Mouse (Mus musculus): ENCODE data around the gene Pdzk1. TPM values are rescaled to one million over a fixed set of nuclear protein-coding genes. Genes with fewer than 3 reads are reported as not detected.

Gene Pdzk1
- polyA plus RNA-seq, 1 experiment from 2014 or later = not detected

DNA sequence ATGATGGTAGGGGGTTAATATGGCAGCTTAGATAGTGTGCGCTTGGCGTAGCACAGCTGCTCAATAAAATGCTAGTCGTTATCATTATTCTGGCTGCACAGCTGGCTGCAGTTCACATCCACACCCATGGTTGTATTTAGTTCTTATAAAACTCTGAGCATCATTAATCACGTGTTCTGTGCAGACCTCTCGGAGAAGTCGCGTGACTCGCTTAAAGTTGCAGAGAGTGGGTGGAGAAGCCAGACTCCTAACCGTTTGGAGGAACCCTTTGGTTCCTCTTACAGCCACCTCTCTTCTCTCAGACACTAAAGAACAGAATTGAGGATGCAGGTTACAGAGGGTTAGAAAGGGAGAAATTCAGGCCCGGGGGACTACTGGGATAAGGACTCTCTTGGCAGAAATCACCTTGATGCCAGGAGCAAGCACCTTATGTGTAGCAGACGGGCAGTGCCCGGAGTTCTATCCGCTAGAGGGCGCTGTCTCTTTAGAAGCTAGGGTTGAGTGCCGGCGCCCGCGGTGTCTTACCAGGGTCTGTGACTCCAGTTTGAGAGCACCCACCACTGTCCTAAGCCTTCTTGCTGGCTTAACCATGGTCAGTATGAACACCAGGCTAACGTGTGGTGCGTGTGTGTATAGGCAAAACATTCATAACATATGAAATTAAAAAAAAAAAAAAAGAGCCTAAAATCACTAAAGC, 16.5 kb upstream of the Pdzk1 start:
- Histone ChIP-seq H3K4me3 (ENCODE audit: low read depth, low read length) (no peak overlapping the region), H3K9ac (ENCODE audit: low read length) (no peak overlapping the region), H3K36me3 (ENCODE audit: control insufficient read depth, insufficient read depth, low read length) (no peaks in the 10 kb centered on the region), H3K4me2 (ENCODE audit: low read depth, severe bottlenecking) (no peak overlapping the region), H3K9me3 (ENCODE audit: control insufficient read depth, low read length) (no peaks in the 10 kb centered on the region), H3K4me1 (ENCODE audit: control insufficient read depth, insufficient read depth, low read length) (no peaks in the 10 kb centered on the region), H3K27me3 (ENCODE audit: control insufficient read depth, insufficient read depth, low read length) (peaks cover 3% of the 10 kb centered on the region; the same call in 1 of the 2 replicates), H3K27ac (replicated peaks; ENCODE audit: low read depth, low read length) (no peak overlapping the region)
- ATAC-seq (ENCODE audit: insufficient number of reproducible peaks, low FRiP score, low TSS enrichment, low read depth) (no peak), DNase-seq (ENCODE audit: low spot score) (peak; percentile 85)
- 39% methylated on average over 20 of the region's 20 CpGs for WGBS

DNA sequence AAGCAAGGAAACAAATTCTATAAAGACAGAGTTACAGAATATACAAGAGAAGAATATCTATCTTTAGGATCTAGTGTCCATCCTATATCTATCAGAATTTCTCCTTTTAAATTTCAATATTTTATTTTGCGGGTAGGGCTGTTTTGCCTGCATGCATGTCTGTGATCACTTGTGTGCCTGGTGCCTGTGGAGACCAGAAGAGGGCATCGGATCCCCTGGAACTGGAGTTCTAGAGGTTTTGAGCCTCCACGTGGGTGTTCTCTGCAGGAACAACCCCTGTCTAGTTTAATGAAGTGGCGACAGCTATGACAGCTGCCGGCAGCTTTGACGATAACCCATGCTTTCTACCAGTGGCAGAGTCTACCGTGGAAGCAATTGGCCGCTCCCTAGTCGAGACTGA, 16.0 kb upstream of the Pdzk1 start:
- Histone ChIP-seq H3K9ac (ENCODE audit: low read length) (no peak overlapping the region), H3K27ac (replicated peaks; ENCODE audit: low read depth, low read length) (no peak overlapping the region), H3K4me2 (ENCODE audit: low read depth, severe bottlenecking) (peak overlapping the region; percentile 17), H3K27me3 (ENCODE audit: control insufficient read depth, insufficient read depth, low read length) (peaks cover 3% of the 10 kb centered on the region; the same call in 1 of the 2 replicates), H3K4me1 (ENCODE audit: control insufficient read depth, insufficient read depth, low read length) (no peaks in the 10 kb centered on the region), H3K9me3 (ENCODE audit: control insufficient read depth, low read length) (no peaks in the 10 kb centered on the region), H3K4me3 (ENCODE audit: low read depth, low read length) (no peak overlapping the region), H3K36me3 (ENCODE audit: control insufficient read depth, insufficient read depth, low read length) (no peaks in the 10 kb centered on the region)
- ATAC-seq (ENCODE audit: insufficient number of reproducible peaks, low FRiP score, low TSS enrichment, low read depth) = peak; percentile 51; the same call in 1 of the 2 replicates
- peak; percentile 54 for DNase-seq (ENCODE audit: low spot score)
- 9% methylated on average over 9 of the region's 9 CpGs for WGBS

DNA sequence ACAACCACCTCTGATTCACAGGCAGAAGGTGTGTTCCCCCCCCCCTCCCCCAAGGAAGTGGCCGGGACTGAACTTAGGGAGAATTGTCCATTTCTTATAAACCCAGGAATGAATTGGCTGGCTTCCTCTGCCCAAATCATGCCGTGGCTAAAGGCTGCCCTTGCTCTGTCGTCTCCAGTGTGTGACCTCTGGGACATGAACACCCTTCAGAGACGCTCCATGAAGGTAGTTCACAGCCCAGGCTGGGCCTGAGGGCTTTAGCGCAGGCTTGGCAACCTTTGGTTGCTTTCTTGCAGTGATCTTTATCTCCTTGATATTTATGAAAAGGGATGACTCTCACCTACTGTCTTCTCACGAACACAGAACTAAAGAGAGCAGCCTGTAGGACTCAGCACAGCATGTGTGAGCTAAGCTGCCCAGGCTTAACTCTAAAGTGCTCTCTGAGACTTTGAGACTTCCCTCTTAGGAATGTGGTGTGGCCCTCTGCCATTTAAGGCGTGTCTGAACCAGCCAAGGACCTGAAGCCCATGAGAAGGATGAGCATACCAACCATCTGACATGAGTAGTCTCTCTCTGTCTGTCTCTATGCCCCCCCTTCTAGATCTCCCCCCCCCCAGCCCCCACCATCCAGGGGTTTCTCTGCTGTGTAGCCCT, 15.4 kb upstream of the Pdzk1 start:
- peak overlapping the region; percentile 17; the same call in 1 of the 2 replicates for H3K4me2 ChIP-seq (ENCODE audit: low read depth, severe bottlenecking)
- no peaks in the 10 kb centered on the region for H3K9me3 ChIP-seq (ENCODE audit: control insufficient read depth, low read length)
- no peak for DNase-seq (ENCODE audit: low spot score)
- H3K27ac ChIP-seq (replicated peaks; ENCODE audit: low read depth, low read length) = no peak overlapping the region
- 49% methylated on average over 7 of the region's 7 CpGs for WGBS
- H3K4me1 ChIP-seq (ENCODE audit: control insufficient read depth, insufficient read depth, low read length) = no peaks in the 10 kb centered on the region
- H3K36me3 ChIP-seq (ENCODE audit: control insufficient read depth, insufficient read depth, low read length) = no peaks in the 10 kb centered on the region
- peaks cover 3% of the 10 kb centered on the region; the same call in 1 of the 2 replicates for H3K27me3 ChIP-seq (ENCODE audit: control insufficient read depth, insufficient read depth, low read length)
- no peak overlapping the region for H3K9ac ChIP-seq (ENCODE audit: low read length)
- ATAC-seq (ENCODE audit: insufficient number of reproducible peaks, low FRiP score, low TSS enrichment, low read depth) = 0 out of 2 replicates have a peak, but pooled peaks have one; percentile 35
- H3K4me3 ChIP-seq (ENCODE audit: low read depth, low read length) = no peak overlapping the region

DNA sequence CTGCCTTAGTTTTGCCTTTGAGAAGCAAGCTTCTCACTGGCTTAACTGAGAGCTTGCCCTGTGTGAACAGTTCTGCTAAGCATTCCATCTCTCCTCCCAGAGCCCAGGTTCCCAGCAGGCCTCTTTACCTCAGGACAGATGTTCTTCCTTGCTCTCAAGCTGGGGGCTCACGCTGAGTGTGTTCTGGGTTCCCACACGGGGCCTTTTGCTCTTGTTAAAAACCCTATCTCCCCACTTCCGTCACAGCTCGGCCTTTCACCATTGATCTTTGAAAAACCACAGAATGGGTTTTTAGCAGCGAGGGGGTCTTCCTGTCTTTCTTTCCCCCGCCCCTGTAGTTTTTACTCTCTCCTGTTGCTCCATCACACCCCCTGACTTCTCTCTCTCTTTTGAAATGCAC, 14.7 kb upstream of the Pdzk1 start:
- WGBS = 33% methylated on average over 6 of the region's 6 CpGs
- Histone ChIP-seq H3K4me3 (ENCODE audit: low read depth, low read length) (no peak overlapping the region), H3K9ac (ENCODE audit: low read length) (no peak overlapping the region), H3K27ac (replicated peaks; ENCODE audit: low read depth, low read length) (no peak overlapping the region), H3K4me1 (ENCODE audit: control insufficient read depth, insufficient read depth, low read length) (no peaks in the 10 kb centered on the region), H3K27me3 (ENCODE audit: control insufficient read depth, insufficient read depth, low read length) (peaks cover 3% of the 10 kb centered on the region; the same call in 1 of the 2 replicates), H3K36me3 (ENCODE audit: control insufficient read depth, insufficient read depth, low read length) (no peaks in the 10 kb centered on the region), H3K4me2 (ENCODE audit: low read depth, severe bottlenecking) (no peak overlapping the region), H3K9me3 (ENCODE audit: control insufficient read depth, low read length) (no peaks in the 10 kb centered on the region)
- no peak for ATAC-seq (ENCODE audit: insufficient number of reproducible peaks, low FRiP score, low TSS enrichment, low read depth)
- no peak for DNase-seq (ENCODE audit: low spot score)

GRCm38 (mm10) chr3:96820116-96820915, 8.8 kb upstream of the Pdzk1 start:
- no peak overlapping the region for H3K4me2 ChIP-seq (ENCODE audit: low read depth, severe bottlenecking)
- DNase-seq (ENCODE audit: low spot score) = no peak

DNA sequence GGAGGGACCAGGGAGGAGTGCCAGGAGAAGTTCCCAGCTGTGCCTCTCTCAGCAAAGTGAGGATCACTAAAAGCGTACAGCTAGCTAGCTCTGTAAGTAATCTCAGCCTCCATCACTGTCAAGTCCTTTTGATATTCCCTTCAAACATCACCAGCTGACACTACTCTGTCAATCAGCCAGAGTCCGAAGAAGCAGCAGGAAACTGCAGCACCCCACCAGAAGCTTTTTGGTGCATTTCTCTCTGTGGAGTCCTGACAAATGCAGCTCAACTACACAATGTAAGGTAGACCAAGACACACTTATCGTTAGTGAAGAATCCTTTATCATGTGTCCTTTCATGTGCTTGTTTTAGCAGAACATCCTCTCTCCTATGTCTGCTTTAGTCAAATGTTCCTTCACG, 7.5 kb upstream of the Pdzk1 start:
- Histone ChIP-seq H3K9me3 (ENCODE audit: control insufficient read depth, low read length) (no peaks in the 10 kb centered on the region), H3K9ac (ENCODE audit: low read length) (no peak overlapping the region), H3K27me3 (ENCODE audit: control insufficient read depth, insufficient read depth, low read length) (no peaks in the 10 kb centered on the region), H3K36me3 (ENCODE audit: control insufficient read depth, insufficient read depth, low read length) (no peaks in the 10 kb centered on the region), H3K4me3 (ENCODE audit: low read depth, low read length) (no peak overlapping the region), H3K4me2 (ENCODE audit: low read depth, severe bottlenecking) (no peak overlapping the region), H3K4me1 (ENCODE audit: control insufficient read depth, insufficient read depth, low read length) (no peaks in the 10 kb centered on the region), H3K27ac (replicated peaks; ENCODE audit: low read depth, low read length) (no peak overlapping the region)
- ATAC-seq (ENCODE audit: insufficient number of reproducible peaks, low FRiP score, low TSS enrichment, low read depth) (no peak), DNase-seq (ENCODE audit: low spot score) (no peak)
- WGBS = 95% methylated on average over 4 of the region's 4 CpGs

More at GRCm38 (mm10) chr3:96820116-96820915, 8.8 kb upstream of the Pdzk1 start:
- no peaks in the 10 kb centered on the region for H3K36me3 ChIP-seq (ENCODE audit: control insufficient read depth, insufficient read depth, low read length)
- H3K4me1 ChIP-seq (ENCODE audit: control insufficient read depth, insufficient read depth, low read length) = no peaks in the 10 kb centered on the region
- WGBS = 72% methylated on average over 6 of the region's 6 CpGs
- H3K4me3 ChIP-seq (ENCODE audit: low read depth, low read length) = no peak overlapping the region
- no peak overlapping the region for H3K9ac ChIP-seq (ENCODE audit: low read length)
- no peak overlapping the region for H3K27ac ChIP-seq (replicated peaks; ENCODE audit: low read depth, low read length)
- H3K9me3 ChIP-seq (ENCODE audit: control insufficient read depth, low read length) = no peaks in the 10 kb centered on the region
- no peak for ATAC-seq (ENCODE audit: insufficient number of reproducible peaks, low FRiP score, low TSS enrichment, low read depth)
- H3K27me3 ChIP-seq (ENCODE audit: control insufficient read depth, insufficient read depth, low read length) = no peaks in the 10 kb centered on the region; the same call in 1 of the 2 replicates

- 41% methylated on average over 3 of the region's 3 CpGs for WGBS
- H3K27ac ChIP-seq (replicated peaks; ENCODE audit: low read depth, low read length) = no peak overlapping the region
Observed at GRCm38 (mm10) chr3:96823701-96824100, 5.4 kb upstream of the Pdzk1 start.

DNA sequence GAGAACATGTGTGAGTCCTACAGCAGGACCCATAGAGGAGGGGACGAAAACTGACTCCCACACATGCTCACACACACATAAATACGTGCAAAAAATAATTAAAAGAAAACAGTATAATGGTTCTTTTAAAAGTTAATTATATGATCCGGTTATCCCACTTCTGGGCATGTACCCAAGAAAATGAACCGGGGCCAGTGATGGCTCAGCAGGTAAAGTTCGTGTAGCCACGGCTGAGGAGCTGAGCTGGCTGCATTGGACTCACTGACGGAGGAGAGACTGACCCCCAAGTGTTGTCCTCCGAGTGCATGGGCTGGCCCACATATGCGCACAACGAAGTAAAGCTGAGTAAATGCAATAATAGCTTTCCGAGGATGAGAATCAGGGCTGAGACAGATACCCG, 4.5 kb upstream of the Pdzk1 start:
- ATAC-seq (ENCODE audit: insufficient number of reproducible peaks, low FRiP score, low TSS enrichment, low read depth) = no peak
- Histone ChIP-seq H3K27me3 (ENCODE audit: control insufficient read depth, insufficient read depth, low read length) (no peaks in the 10 kb centered on the region), H3K27ac (replicated peaks; ENCODE audit: low read depth, low read length) (no peak overlapping the region), H3K4me2 (ENCODE audit: low read depth, severe bottlenecking) (no peak overlapping the region), H3K9ac (ENCODE audit: low read length) (no peak overlapping the region), H3K4me1 (ENCODE audit: control insufficient read depth, insufficient read depth, low read length) (no peaks in the 10 kb centered on the region), H3K36me3 (ENCODE audit: control insufficient read depth, insufficient read depth, low read length) (no peaks in the 10 kb centered on the region), H3K4me3 (ENCODE audit: low read depth, low read length) (no peak overlapping the region), H3K9me3 (ENCODE audit: control insufficient read depth, low read length) (no peaks in the 10 kb centered on the region)
- no peak for DNase-seq (ENCODE audit: low spot score)
- WGBS = 87% methylated on average over 12 of the region's 12 CpGs

More at GRCm38 (mm10) chr3:96823701-96824100, 5.4 kb upstream of the Pdzk1 start:
- Histone ChIP-seq H3K27me3 (ENCODE audit: control insufficient read depth, insufficient read depth, low read length) (no peaks in the 10 kb centered on the region), H3K4me3 (ENCODE audit: low read depth, low read length) (no peak overlapping the region), H3K9ac (ENCODE audit: low read length) (no peak overlapping the region), H3K36me3 (ENCODE audit: control insufficient read depth, insufficient read depth, low read length) (no peaks in the 10 kb centered on the region), H3K9me3 (ENCODE audit: control insufficient read depth, low read length) (no peaks in the 10 kb centered on the region), H3K4me2 (ENCODE audit: low read depth, severe bottlenecking) (no peak overlapping the region), H3K4me1 (ENCODE audit: control insufficient read depth, insufficient read depth, low read length) (no peaks in the 10 kb centered on the region)
- DNase-seq (ENCODE audit: low spot score) (no peak), ATAC-seq (ENCODE audit: insufficient number of reproducible peaks, low FRiP score, low TSS enrichment, low read depth) (no peak)

Measured in limb, embryonic 11.5 days (tissue).